Mouse (Mus musculus): Measurements from ENCODE around the gene Rspry1.

DNA sequence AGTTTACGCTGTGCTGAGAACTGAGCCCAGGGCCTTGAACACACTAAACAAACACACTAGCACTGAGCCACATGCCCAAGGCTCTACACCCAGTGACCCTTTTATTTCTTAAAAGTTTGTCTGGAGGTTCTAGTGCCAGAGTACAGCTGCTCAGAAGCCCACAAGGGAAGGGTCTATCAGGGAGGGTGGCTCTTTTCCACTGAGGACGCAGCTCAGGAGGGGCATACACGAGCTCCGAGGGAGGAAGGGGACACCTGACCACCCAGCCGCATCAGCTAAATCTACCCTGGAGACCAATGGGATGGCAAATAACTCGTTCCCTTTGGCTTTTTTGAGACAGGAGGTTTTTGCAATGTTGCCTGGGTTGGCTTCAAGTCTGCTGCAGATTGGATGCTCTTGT is 96.2 kb downstream of the Rspry1 start:
- TF ChIP-seq POLR2A (IDR thresholded peaks at IDR 0.05; ENCODE audit: low read depth, low read length): no peak
- TF ChIP-seq CTCF (conservative IDR thresholded peaks at IDR 0.05; ENCODE audit: insufficient read depth, insufficient read length, low read depth, low read length): no peak
